Mouse (Mus musculus) cerebellum, adult 11-12 months (tissue): ENCODE results near the gene Prss28.

Experiments used
- DNase-seq: peaks from one replicate; pipeline ENCODE4 v3.0.0; 2022

Gene Prss28

GRCm38 (mm10) chr17:25308346-25308745, at the start of gene Prss28:
TSS of gene Prss28 (plus strand) at chr17:25308646.
- no peak for DNase-seq

DNA sequence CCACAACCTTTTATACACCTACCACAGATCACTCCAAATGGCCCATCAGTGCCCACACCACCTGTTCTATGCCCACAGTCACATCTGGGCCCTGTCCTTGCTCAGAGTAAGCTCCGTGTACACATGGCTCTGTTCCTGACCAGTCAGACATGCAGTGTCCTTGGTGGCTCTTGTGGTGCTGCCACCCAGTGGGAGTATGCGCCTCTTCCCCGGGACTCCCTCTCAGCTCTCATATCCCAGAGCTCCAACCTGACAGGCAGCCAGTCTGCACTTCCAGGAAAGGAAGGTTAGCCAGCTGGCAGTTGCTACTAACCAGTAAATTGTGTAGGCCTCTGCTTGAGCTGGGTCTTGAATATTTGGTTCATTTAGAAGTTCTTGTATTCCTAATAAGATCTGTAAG, 44.0 kb upstream of the Prss28 start:
- DNase-seq, result peak; percentile 26

GRCm38 (mm10) chr17:25270795-25271335, 37.6 kb upstream of the Prss28 start:
- no peak for DNase-seq

- DNase-seq, result no peak
Observed at GRCm38 (mm10) chr17:25272326-25272725, 36.1 kb upstream of the Prss28 start.

DNA sequence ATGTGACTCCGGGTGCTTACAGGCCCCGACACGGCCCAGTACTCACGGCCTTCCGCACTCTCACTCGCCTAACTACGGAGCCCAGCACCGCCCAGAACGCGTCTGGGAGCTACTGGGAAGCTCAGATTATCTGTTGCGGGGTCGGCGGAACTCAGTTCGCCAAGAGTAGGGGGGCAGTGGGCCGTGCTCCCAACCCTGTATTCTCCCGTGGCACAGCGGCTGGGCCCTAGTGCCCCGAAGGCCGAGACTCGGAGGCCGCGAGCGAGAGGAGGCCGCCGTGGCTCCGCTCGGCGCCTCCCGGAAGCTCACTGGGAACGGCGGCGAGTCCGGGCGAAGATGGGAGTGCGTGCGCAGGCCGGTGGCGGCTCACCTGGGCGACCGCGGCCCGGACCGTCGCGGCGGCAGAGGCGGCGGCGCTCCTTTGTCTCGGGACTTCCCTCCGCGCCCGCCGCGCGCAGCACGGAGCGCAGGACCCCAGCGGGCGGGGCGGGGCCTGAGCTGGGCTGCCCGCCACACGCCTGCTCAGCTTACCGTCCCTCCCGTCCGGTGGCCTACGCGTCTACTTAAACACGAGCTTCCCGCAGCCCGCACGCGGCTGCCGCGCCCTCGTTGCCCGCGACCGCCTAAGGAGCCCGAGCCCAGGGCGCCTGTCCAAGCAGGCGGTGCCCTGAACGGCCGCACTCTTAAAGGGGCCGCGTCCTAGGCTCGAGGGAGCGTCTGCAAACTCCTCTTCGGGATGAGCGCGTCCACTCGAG, 35.3 kb upstream of the Prss28 start:
- DNase-seq, result peak; percentile 90

- DNase-seq, result peak; percentile 94
Observed at GRCm38 (mm10) chr17:25273706-25274501, 34.5 kb upstream of the Prss28 start.

GRCm38 (mm10) chr17:25274571-25275346, 33.7 kb upstream of the Prss28 start, which contains the start of gene Ube2i:
TSS of gene Ube2i (minus strand) at chr17:25274622.
- DNase-seq, result no peak

DNA sequence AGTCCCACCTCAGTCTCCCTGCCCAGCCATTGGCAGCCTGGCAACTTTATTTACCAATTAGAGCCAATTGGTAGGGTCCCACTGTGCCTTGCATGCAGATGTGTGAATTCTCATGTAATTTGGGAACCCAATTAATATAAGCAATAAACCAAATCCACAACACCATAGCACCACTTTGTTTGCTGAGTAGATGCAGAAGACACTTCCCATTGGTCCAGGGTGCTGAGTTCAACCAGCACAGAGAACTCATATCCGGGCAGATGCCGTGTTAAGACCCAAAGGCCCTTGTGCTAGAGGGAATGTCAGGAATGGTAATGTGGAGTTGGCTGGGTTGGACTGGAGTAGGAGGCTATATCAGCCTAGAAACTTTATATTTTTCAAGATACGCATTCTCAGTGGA, 32.6 kb upstream of the Prss28 start:
- no peak for DNase-seq

DNA sequence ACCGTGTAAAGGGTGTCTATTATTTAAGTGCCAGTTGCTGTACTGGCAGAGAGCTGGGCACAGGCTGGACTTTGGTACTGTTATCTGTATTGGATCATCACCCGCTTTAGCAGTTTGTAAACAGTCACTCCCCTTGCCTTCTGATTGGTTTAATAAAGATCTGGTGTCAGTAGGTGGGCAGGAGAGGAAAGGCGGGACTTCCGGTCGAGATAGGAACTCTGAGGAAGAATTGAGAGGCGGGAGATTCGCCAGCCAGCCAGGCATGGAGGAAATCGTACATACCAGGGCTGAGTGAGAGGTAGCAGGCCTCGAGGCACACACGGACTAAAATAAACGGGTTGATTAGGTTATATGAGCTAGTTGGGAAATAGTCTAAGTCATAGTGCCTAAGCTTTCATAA, 26.3 kb upstream of the Prss28 start:
- no peak for DNase-seq

GRCm38 (mm10) chr17:25285033-25285432, 23.4 kb upstream of the Prss28 start:
- peak; percentile 80 for DNase-seq

- DNase-seq, result no peak
Observed at GRCm38 (mm10) chr17:25288842-25289241, 19.6 kb upstream of the Prss28 start.

- DNase-seq, result no peak
Observed at GRCm38 (mm10) chr17:25290411-25290810, 18.0 kb upstream of the Prss28 start.

GRCm38 (mm10) chr17:25293495-25293894, 15.0 kb upstream of the Prss28 start:
- no peak for DNase-seq

GRCm38 (mm10) chr17:25294111-25294510, 14.3 kb upstream of the Prss28 start:
- DNase-seq, result no peak

DNA sequence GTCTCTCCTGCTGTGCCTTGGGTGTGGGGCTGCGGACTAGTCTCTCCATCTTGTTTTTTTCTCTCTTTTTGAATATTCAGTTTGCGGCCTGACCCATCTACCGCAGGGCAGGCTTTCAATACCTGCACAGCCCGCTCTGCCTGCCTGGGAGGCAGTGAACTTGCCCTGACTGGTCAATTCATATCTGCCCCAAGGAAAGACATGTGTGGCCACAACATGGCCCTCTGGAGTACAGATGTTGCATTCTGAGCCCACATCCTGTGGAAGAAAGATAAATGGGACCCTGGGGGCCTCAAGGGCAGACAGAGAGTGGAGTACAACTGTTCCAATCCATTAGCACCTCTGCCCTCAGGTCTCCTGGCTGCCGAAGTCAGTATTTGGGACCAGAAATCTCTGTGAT, 10.4 kb upstream of the Prss28 start, which contains the start of gene Prss34:
TSS of gene Prss34 (plus strand) at position 301 of the 400 bp plus-strand sequence.
- DNase-seq, result no peak

- no peak for DNase-seq
Observed at GRCm38 (mm10) chr17:25318354-25318753, 9.9 kb downstream of the Prss28 start, which contains the start of gene Prss29. TSS of gene Prss29 (plus strand) at chr17:25318654.

DNA sequence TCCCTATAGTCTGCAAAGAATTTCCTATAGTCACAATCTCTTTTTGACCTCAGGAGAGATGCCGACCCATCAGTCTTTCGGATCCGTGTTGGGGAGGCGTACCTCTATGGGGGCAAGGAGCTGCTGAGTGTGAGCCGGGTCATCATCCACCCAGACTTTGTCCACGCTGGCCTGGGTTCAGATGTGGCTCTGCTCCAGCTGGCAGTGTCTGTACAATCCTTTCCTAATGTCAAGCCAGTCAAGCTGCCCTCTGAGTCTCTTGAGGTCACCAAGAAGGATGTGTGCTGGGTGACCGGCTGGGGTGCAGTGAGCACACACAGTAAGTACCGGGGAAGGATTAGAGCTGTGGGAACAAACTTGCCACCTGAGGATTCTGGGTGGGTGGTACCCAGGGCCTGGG, 12.4 kb downstream of the Prss28 start:
- DNase-seq, result no peak

- no peak for DNase-seq
Observed at GRCm38 (mm10) chr17:25322930-25323329, 14.5 kb downstream of the Prss28 start.

DNA sequence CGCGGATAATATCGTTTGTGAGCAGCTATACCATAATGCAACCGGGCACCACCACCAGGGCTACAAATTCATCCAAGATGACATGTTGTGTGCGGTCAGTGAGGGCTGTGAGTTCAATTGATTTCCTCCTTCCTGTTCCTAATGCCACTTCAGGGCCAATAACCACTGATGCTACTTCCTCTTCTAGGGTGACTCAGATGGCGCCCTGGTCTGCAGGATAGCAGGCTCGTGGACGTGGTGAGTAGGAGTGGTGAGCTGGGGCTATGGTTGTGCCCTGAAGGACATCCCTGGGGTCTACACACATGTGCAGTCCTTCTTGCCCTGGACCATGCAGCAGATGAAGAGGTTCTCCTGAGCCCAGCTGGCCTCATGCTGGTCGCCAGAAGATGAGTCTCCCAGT, 23.9 kb downstream of the Prss28 start:
- no peak for DNase-seq

- peak; percentile 10 for DNase-seq
Observed at GRCm38 (mm10) chr17:25333943-25334342, 25.5 kb downstream of the Prss28 start.

- no peak for DNase-seq
Observed at GRCm38 (mm10) chr17:25338218-25338617, 29.8 kb downstream of the Prss28 start.

DNA sequence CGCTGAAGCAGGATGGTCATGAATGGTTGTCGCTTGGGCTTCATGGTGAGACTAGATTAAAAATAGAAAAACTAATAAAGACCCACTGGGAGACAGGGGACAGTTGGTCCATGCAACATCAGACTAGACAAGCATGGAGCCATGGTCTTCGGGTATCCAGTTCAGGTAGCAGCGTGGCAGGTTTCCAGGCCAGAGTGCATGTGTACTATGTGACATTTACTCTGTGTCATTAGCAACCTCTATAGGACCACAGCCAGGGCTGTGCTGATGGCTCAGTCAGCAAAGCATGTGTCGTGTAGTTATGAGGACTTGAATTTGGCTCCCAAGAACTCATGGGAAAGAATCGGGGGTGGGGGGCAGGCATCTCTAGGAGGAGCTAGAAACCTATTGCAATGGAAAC, 31.6 kb downstream of the Prss28 start:
- DNase-seq, result no peak

DNA sequence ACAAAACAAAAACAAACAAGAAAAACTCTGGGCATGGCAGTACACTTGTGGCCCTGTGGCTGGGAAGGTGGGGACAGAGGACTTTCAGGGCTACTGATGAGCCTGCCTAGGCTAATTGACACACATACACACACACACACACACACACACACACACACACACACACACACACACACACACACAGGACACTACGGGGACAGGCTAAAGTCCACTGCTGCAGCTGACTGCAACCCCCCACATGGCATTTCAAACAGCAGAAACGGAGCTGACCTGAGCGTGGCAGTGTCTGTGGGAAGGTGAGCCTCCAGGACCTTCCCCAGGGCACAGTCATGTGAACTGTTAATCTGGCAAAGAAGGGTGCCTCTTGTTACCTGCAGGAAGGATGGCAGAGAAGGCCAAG, 33.0 kb downstream of the Prss28 start:
- no peak for DNase-seq
